Mouse (Mus musculus) small intestine, adult 2 months (tissue): ENCODE results near the gene Nme3.

Experiments used
- CTCF ChIP-seq: fragments of 200-500 bp; IDR thresholded peaks from 2 replicates; pipeline ENCODE4 v1.5.1; 2012; ENCODE audit warnings: low read depth, mild to moderate bottlenecking, control low read depth, inconsistent platforms, low read length, moderate library complexity, mixed read lengths; ENCODE audit not compliant: insufficient replicate concordance, insufficient read length; ENCODE audit errors: extremely low read depth
- POLR2A ChIP-seq: fragments of 200-500 bp; IDR thresholded peaks from 2 replicates; pipeline ENCODE4 v1.6.1; 2012; ENCODE audit warnings: low read depth, mild to moderate bottlenecking, control low read depth, inconsistent platforms, low read length, moderate library complexity

GRCm38 (mm10) chr17:24934926-24935325, 38.6 kb downstream of the Nme3 start:
- TF ChIP-seq CTCF: no peak
- TF ChIP-seq POLR2A: no peak
